Mouse (Mus musculus): ENCODE data around the gene Sec22b.

The Sec22b gene

GRCm38 (mm10) chr3:97911093-97911492 is 10.1 kb downstream of the Sec22b start:
- no peak for DNase-seq

GRCm38 (mm10) chr3:97915081-97915480 is 14.1 kb downstream of the Sec22b start:
- no peak for DNase-seq

- DNase-seq: no peak
Measured at GRCm38 (mm10) chr3:97918885-97919550, 18.0 kb downstream of the Sec22b start.

- DNase-seq: no peak
Measured at GRCm38 (mm10) chr3:97925246-97925645, 24.3 kb downstream of the Sec22b start.

- no peak for DNase-seq
Measured at GRCm38 (mm10) chr3:97927322-97927721, 26.3 kb downstream of the Sec22b start.

GRCm38 (mm10) chr3:97928968-97929858 is 28.2 kb downstream of the Sec22b start:
- DNase-seq: peak; percentile 43 to 80

- no peak for DNase-seq
Measured at GRCm38 (mm10) chr3:97930141-97930786, 29.3 kb downstream of the Sec22b start.

- DNase-seq: no peak
Measured at GRCm38 (mm10) chr3:97930787-97931158, 29.8 kb downstream of the Sec22b start.

GRCm38 (mm10) chr3:97931310-97931885 is 30.4 kb downstream of the Sec22b start:
- DNase-seq: peak in 1 of 2 experiments; percentile 20

- peak; percentile 60 to 76 for DNase-seq
Measured at GRCm38 (mm10) chr3:97932131-97932530, 31.1 kb downstream of the Sec22b start.

GRCm38 (mm10) chr3:97932771-97933170 is 31.8 kb downstream of the Sec22b start:
- DNase-seq: no peak

GRCm38 (mm10) chr3:97933251-97933650 is 32.3 kb downstream of the Sec22b start:
- DNase-seq: peak; percentile 54 to 57

GRCm38 (mm10) chr3:97933811-97934210 is 32.8 kb downstream of the Sec22b start:
- DNase-seq: no peak

- no peak for DNase-seq
Measured at GRCm38 (mm10) chr3:97934331-97935300, 33.6 kb downstream of the Sec22b start.

- no peak for DNase-seq
Measured at GRCm38 (mm10) chr3:97937068-97937944, 36.3 kb downstream of the Sec22b start.

GRCm38 (mm10) chr3:97937945-97938266 is 36.9 kb downstream of the Sec22b start:
- DNase-seq: no peak

GRCm38 (mm10) chr3:97938814-97939526 is 38.0 kb downstream of the Sec22b start:
- DNase-seq: no peak

GRCm38 (mm10) chr3:97939626-97940510 is 38.9 kb downstream of the Sec22b start:
- DNase-seq: no peak

GRCm38 (mm10) chr3:97940511-97941204 is 39.7 kb downstream of the Sec22b start:
- DNase-seq: no peak
